Mouse (Mus musculus) megakaryocyte, adult 5-6 weeks (primary cell): ENCODE results near the gene Smad5. TPM values are rescaled to one million over a fixed set of nuclear protein-coding genes. Genes with fewer than 3 reads are reported as not detected.

Experiments used
- ATAC-seq: 2 replicates; pipeline ENCODE4 v1.8.0; 2016; ENCODE audit warnings: mild to moderate bottlenecking, inconsistent platforms; ENCODE audit not compliant: poor library complexity, severe bottlenecking
- total RNA-seq, 2 experiments: library from RNA; stranded (forward) in 1 of 2; stranded (reverse) in 1 of 2; fragments of 153-499, 151-499 nt in 1 of 2; fragments of 221-1000, 200-1000 nt in 1 of 2; gene quantifications; 2 replicates each; pipeline versions ENCODE4 v1.2.3 to v1.2.4; 2015 to 2017

Gene Smad5
- total RNA-seq, 2 experiments from 2014 or later = 14.1 to 26.9 TPM

DNA sequence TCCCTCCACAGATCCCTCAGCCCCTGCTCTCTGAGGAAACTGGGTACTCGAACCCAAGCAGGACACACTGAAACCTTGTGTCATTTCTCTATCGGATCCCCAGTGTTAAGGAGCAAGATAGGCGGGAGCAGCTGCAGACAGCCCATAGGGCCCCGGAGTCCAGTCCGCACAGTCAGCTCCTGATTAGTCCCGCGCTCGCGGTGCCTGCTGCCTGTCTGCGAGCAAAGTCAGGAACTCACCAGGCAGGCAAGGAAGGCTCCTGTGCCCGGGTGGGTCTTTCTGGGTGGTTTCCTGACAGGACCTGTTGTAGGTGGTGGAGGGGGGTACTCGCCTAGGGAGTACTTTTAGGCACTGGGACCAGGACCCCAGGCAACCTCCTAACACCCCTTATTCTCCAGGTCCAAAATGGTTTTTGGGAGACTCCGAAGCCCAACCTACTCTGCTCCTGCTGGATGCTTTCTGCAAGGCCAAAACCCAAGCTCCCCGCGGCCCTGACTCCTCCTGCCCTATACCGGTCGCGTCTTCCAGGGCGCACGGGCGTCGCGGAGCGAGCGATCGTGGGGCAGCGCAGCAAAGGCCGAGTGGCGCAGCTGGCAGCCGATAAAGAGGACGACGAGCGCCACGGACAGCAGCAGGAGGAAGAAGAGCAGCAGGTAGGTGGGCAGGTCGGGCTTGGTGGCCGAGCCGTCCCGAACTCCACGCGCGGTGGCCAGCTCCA lies 49.8 kb downstream of the Smad5 start:
- ATAC-seq = no peak

DNA sequence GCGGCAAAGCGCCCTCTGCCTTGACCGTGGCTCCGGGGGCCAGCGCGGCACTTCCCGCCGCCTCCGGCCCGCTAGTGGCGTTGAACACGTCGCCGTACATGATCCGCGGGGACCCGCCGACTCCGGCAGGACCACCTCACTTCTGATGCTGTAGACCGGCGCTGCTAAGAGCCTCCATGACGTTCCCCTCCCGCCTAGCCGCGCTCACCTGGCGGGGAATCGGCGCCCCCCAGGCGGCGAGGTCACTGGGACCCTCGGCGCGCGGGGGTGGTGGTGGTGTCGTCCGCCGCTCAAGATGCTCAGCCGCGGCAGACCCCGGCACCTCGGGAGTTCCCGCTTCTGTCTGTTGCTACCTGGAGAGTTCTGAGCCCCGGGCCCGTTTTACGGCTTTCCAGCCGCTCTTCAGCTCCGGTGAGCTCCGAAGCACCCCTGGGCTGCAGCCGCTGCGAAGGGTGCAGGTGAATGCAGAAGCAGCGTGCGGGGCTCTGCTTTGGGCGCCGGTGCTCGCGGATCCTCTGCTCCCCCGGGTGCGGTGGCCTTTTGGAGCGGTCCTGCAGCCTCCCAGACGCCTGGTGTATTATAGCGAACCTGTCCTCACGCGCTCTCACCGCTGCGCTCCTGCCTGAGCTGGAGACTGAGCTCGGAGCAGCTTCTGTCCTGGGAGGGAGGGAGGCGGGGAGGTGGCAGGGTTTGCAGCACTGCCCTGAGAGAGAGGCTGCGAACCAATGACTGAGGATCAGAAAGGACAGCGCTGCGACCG lies 50.6 kb downstream of the Smad5 start, which contains the start of gene Gm45623:
Gene Gm45623, minus strand, starts transcription at position 636 of the 760 bp plus-strand sequence.
- no peak for ATAC-seq

DNA sequence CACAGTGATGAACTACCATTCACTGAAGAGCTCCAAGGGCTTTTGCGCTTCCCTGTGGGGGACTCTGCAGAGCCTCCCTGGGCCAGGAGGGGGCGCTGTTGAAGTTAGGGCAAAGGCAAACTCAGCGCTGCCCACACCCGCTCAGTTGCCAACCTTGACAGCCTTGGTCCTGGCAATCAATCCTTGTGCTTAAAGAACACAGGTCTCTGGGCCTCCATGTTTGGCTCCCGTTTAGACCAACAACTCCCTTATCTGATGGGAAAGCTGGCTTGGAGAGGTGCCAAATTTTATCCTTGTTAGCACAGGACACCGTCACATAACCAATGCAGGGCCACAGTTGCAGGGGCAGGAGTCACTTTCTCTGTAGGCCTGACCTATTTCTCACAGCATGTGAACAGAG lies 53.1 kb downstream of the Smad5 start:
- no peak for ATAC-seq

DNA sequence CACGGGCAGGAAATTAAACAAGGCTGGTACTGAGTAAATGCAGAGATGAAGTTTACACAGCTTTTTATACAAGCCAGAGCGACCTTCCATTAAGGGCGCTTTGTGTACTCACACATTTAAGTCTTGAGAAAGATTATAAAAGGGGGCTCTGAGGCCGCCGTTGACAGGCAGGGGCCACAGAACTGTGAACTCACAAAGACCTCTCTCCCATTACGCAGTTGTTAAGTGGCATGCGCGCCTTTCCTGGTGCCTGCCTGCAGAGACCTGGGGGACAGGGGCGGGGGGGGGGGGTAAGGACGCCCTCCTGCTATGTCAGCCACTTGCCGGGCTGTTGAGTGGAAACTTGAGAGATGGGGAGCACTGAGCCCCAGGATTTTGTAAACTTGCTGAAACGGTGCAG lies 54.4 kb downstream of the Smad5 start:
- no peak for ATAC-seq

DNA sequence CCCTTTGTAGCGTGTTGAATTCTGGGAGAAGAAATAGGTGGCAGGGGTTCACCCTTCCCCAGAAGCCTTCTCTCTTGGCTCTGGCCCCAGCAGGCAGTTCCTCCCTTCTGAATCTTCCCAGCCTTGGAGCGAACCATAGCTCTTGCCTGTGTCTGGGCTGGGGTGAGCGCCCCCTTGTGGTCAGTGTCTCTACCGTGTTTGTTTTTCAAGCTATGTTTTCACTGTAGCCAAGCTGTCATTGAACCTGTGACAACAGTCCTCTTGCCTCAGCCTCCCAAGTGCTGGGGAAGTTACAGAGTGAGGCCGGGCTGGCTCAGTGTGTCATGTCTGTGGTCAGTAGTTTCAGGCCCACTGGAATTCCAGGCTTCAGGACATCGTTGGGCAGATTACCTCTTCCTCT lies 55.7 kb downstream of the Smad5 start:
- ATAC-seq = peak; percentile 64

DNA sequence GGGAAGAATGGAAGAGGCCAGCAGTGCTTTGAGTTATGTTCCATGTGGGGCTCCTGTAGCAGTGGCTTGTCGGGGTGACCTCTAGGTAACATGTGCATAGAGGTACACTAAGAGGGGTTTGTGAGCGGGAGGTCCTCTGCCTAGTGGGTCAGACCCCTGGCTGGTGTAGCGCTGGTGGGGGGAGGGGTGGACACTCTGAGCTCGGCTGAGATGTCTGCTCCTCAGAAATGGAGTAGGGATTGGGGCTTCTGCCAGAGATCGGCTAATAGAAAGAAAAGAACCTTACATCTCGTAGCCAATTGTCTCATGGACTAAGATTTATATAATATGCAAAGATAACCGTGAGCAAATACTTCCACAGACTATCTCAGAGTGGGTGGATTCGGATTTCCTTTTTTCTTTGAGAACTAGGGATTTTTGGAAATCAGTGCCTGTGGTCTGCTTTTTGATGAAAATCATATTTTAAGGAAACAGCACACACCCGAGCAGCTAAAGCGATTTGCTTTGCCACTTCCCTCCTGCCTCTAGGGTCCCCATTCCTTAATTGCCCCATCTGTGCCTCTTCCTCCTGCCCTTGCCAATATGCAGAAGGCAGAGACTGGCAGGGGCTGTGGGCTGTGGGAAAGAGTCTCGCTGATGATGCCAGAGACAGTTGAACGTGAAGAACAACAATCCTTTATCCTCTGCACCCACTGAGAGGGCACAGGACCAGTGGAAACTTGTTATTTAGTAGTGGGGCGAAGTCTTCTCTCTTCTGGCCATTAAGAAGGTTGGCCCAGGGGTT lies 59.8 kb downstream of the Smad5 start:
- ATAC-seq = no peak

DNA sequence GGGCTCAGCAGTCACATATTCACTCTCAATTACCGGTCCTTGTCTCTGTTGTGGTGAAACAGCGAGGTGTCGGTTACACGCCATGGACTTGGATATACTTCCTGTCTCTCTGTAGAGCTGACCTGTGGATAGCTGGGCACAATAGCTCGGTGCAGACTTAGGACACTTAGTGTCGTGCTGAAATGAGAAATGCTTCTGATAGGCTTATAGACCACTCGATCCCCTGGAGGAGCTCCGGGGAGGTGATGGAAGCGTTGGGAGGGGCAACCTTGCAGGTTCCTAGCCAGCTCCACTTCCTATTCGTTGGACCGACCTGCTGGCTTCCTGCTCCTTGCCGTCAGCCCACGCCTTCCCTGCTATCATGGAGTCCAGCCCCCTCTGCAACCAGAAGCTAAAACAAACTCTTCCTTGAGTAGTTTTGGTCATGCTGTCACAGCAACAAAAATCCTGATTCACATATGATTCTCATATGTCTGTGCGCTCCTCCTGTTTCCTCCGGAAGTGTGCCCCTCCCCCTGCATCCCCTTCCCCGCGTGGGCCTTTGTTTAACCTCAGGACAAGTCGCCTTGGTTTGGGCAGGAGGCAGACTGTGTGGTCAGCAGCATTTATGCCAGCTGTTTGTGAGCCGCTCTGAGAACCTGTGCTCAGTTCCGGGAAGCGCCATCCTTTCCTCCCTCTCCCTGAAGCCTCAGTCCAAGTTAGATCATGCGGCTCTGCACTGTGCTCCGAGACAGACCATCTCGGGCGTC lies 62.6 kb downstream of the Smad5 start:
- ATAC-seq = peak; percentile 47

DNA sequence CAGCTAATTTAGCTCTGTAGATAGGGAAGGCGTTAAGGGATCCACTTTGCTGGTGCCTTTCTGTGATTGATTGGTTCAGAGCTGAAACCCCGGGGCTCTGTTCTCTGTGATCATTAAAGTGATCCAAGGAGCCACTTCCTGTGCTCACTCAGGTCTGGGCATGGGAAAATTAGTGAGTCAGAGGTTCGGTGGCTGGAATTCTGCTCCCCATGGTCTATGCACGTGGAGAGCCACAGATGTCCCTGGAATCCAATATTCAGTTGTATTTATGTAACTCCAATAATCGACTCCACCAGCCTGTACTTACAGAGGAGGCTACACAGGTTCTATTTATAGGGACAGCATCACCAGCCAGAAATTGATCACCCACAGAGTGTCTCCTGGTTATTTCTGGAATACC lies 63.4 kb downstream of the Smad5 start:
- no peak for ATAC-seq

DNA sequence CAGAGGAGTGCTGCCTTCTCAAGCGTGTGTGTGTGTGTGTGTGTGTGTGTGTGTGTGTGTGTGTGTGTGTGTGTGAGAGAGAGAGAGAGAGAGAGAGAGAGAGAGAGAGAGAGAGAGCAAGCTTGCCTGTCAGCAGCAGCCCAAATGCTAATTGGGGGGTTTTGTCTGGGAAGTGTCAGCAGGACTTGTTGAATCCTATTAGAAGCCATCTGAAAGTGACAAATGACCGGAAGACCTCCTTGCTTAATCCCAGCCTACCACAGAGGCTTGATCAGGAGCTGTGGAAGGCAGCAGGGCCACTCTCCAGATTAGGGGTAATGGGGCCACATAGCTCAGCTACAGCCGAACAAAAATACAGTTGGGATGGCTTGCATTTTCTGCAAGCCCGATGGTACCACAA lies 66.6 kb downstream of the Smad5 start:
- ATAC-seq = no peak

DNA sequence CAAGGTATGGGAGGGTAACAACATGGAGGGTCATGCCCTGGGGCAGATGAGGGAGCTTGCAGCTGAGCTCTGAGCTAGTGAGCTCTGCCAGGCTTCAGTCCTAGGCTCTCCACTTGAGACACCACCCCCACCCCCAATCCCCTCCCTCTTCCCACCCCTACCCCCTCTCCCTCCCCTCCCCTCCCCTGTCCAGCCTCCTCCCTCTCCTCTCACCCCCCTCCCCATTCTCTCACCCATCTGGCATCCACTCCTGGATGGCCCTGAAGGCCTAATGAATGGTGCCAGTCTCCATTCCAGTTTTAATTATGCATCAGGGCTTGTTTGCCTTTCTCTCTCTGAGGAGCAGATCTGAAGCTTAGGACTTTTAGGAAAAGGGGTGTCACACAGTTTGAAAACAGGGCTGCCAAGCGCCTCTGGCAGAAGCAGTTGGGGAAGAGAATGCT lies 67.3 kb downstream of the Smad5 start:
- no peak for ATAC-seq

DNA sequence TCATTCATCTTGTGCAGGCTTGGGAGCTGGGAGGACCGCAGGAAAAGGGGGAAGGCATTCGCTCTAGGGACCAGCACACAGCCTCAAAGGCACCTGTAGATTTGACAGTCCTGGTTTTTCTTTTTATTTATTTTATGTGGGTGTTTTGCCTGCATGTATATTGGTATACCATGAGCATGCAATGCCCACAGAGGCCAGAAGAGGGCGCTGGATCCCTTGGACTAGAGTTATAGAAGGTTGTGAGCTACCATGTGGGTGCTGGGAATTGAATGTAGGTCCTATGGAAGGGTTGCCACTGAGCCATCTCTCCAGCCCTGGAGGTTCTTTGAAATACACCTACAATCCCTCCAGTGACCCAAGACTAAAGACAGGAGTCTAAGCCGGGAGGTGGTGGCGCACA lies 68.0 kb downstream of the Smad5 start:
- ATAC-seq = no peak

DNA sequence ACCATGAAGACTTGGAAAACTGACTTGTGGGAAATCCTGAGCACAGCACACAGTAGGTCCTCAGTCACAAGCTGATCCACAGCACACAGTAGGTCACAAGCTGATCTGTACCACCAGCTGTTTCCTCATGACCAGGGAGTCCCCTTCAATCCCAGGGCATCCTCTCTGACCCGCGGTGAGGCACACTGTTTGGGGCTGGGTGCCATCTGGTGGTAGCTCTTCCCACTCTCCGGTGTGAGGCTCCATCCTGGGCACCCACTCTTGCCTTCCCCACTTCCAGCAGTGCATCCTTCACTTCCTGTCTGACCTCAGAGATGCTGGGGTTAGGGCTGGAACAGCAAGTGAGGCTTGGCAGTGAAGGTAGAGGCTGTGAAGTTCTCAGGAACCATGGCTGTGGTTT lies 69.8 kb downstream of the Smad5 start:
- no peak for ATAC-seq

DNA sequence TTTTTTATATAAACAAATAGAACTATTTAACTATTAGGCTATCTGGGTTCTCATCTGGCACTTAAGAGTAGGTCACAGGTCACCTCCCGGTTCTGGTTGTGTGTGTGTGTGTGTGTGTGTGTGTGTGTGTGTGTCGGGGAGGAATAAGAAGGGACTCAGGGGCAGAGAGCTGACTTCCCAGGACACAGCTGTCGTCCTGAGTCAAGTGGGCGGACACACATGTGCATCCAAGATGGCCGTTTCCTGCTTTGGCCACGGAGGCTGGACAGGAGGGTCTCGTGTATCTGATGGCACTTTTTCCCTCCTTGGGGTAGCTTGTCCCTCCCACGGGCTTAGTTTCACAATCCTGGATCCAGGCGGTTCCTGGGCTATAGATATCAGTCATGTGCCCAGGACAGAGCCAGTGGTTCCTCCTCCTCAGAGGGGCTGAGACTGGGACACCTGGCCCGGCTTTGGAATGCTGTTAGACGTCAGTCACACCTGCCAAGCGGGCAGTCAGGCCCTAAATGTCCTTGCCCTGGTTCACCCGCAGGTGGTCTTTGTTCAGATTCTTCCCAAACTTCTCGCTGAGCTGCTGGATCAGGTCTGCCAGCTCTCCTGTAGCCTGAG lies 70.6 kb downstream of the Smad5 start:
- no peak for ATAC-seq

DNA sequence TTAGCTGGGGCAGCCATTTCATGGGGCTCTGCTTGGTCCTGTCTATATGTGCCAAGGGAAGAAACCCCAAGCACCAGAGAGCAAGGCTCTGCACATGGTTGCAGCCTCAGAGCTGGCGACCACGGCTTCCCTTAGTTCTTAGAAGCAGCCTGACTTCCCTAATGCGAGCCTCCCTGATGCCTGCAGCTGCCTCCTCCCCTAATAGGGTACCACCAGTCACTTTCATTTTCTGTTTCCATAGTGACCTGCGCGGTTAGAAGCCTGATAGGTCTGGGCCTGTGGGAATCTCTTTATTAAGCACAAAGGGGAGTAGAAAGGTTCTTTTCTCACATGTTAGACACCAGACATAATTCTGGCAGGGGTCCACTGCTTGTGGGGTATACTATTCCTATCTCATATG lies 71.5 kb downstream of the Smad5 start:
- peak; percentile 54 for ATAC-seq

DNA sequence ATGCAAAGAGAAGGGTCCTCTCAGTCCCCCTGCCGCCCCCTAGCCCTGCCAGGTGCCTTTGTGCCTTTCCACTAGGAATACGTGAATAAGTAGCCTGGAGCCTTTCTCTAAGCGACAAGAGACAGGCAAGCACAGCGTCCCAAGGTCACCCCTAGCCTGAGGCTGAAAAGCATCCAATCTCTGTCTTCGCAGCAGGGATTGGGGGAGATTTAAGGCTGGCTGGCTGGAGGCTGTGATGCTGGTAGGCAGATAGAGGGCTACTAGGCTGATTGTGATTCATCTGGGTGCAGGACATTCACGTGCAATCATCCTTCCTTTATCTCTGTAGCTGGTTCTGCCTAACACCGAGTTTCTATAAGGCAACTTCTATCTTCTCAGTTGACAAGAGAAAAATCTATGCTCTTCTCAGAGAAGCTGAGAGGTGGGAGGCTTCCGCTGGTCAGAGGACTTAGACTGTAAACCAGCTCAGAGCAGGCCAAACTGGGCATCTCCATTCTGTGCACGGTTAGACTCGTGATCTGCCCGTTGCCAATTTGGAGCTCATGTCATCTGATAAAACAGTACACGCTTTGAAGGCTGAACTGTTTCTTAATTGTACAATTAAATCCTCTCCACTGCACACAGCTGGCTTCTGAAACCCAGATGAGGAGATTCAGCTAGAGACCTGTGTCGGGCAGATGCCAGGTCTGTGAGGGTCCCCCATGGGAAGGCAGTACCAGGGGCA lies 78.1 kb downstream of the Smad5 start:
- no peak for ATAC-seq

DNA sequence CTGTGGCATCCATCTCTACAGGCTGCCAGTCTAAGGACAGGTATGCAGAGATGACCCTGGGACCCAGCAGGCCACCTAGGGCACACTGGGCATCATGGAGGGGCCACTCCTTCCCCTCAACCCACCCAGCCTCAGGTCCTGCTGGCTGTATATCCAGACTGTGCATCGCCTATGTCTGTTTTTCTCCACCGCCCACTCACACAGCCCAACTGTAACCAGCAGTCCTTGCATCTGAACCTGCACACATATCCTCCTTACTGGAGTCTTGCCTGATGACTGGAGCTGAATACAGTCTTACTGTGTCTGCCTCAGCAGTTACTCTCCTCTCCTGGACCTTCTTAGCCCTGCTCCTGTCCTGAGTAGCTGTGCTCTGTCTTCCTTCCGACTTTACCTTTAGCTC lies 78.9 kb downstream of the Smad5 start:
- no peak for ATAC-seq

DNA sequence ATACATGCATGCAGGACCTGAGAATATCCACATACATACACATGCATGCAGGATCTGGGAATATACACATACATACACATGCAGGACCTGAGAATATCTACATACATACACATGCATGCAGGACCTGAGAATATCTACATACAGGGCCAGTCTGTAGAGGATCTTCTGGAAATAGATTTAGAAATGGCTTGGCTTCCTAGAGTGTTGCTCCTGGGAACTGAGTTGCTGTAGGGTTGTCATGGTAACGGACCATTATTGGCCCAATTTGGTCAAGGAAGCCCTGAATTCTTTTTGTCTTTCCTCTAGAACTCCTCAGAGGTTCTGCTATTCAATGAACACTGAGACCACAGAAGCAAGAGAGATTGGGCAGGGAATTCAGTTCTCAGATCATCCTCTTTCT lies 79.8 kb downstream of the Smad5 start:
- no peak for ATAC-seq

DNA sequence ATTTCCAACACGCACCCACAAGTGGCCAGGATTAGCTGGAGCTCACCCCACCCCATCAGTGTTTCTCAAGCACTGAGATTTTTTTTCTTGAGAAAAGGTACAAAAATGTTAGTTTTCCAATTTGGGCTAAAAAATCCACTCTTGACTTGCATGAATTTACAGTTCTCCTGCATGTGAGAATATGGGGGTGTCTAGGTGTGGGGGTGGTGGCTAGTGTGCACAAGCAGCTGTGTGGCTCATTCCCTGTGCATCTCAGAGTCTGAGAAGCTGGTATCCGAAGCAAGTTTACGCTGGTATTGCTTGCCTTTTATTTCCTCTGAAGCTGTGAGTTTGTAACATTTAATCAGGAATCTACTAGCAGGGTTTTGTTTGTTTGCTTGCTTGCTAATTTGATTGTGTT lies 87.9 kb downstream of the Smad5 start:
- no peak for ATAC-seq
